Mouse (Mus musculus): Measurements from ENCODE around the gene 9930104L06Rik. TPM values are rescaled to one million over a fixed set of nuclear protein-coding genes. Genes with fewer than 3 reads are reported as not detected.
A peak's percentile ranks its signal among the peaks of the same experiment; 100 is the strongest.

The 9930104L06Rik gene
- polyA plus RNA-seq, 1 experiment from 2014 or later, result 17.4 TPM

- DNase-seq (ENCODE audit: low spot score), result peak; percentile 80
- Histone ChIP-seq H3K9me3 (replicated peaks) (no peaks in the 10 kb centered on the region), H3K4me1 (peaks cover 56% of the 10 kb centered on the region), H3K36me3 (no peaks in the 10 kb centered on the region), H3K27ac (replicated peaks) (peak overlapping the region; percentile 82), H3K4me3 (peak overlapping the region; percentile 7; the same call in 1 of the 2 replicates), H3K27me3 (ENCODE audit: low read depth, poor library complexity, severe bottlenecking) (no peaks in the 10 kb centered on the region; the same call in 1 of the 2 replicates)
- WGBS, result 5% methylated on average over 8 of the region's 8 CpGs
Observed at GRCm38 (mm10) chr4:124964912-124965599, 28.2 kb downstream of the 9930104L06Rik start.

- Histone ChIP-seq H3K4me3 (no peak overlapping the region), H3K27me3 (ENCODE audit: low read depth, poor library complexity, severe bottlenecking) (no peaks in the 10 kb centered on the region; the same call in 1 of the 2 replicates), H3K36me3 (no peaks in the 10 kb centered on the region), H3K27ac (replicated peaks) (peak overlapping the region; percentile 76), H3K4me1 (peaks cover 73% of the 10 kb centered on the region), H3K9me3 (replicated peaks) (no peaks in the 10 kb centered on the region)
- DNase-seq (ENCODE audit: low spot score), result no peak
- 67% methylated on average over 6 of the region's 6 CpGs for WGBS
Observed at GRCm38 (mm10) chr4:124968711-124969110, 31.9 kb downstream of the 9930104L06Rik start.

GRCm38 (mm10) chr4:124969219-124969848 is 32.5 kb downstream of the 9930104L06Rik start:
- H3K36me3 ChIP-seq, result no peaks in the 10 kb centered on the region
- H3K27me3 ChIP-seq (ENCODE audit: low read depth, poor library complexity, severe bottlenecking), result no peaks in the 10 kb centered on the region; the same call in 1 of the 2 replicates
- DNase-seq (ENCODE audit: low spot score), result no peak
- H3K4me3 ChIP-seq, result no peak overlapping the region
- H3K4me1 ChIP-seq, result peaks cover 73% of the 10 kb centered on the region
- 79% methylated on average over 7 of the region's 7 CpGs for WGBS
- peak overlapping the region; percentile 76 for H3K27ac ChIP-seq (replicated peaks)
- no peaks in the 10 kb centered on the region for H3K9me3 ChIP-seq (replicated peaks)

- peaks cover 65% of the 10 kb centered on the region for H3K4me1 ChIP-seq
Observed at GRCm38 (mm10) chr4:124970194-124970593, 33.3 kb downstream of the 9930104L06Rik start.

GRCm38 (mm10) chr4:124970677-124971076 is 33.8 kb downstream of the 9930104L06Rik start:
- Histone ChIP-seq H3K27me3 (ENCODE audit: low read depth, poor library complexity, severe bottlenecking) (no peaks in the 10 kb centered on the region; the same call in 1 of the 2 replicates), H3K27ac (replicated peaks) (peak overlapping the region; percentile 74)

More at GRCm38 (mm10) chr4:124970194-124970593, 33.3 kb downstream of the 9930104L06Rik start:
- H3K27me3 ChIP-seq (ENCODE audit: low read depth, poor library complexity, severe bottlenecking), result no peaks in the 10 kb centered on the region; the same call in 1 of the 2 replicates
- no peak for DNase-seq (ENCODE audit: low spot score)
- H3K36me3 ChIP-seq, result no peaks in the 10 kb centered on the region
- no peaks in the 10 kb centered on the region for H3K9me3 ChIP-seq (replicated peaks)
- WGBS, result 75% methylated on average over 11 of the region's 11 CpGs
- peak overlapping the region; percentile 74 for H3K27ac ChIP-seq (replicated peaks)
- no peak overlapping the region for H3K4me3 ChIP-seq

GRCm38 (mm10) chr4:124971094-124971493 is 34.2 kb downstream of the 9930104L06Rik start:
- no peak overlapping the region for H3K4me3 ChIP-seq
- no peak for DNase-seq (ENCODE audit: low spot score)
- H3K27me3 ChIP-seq (ENCODE audit: low read depth, poor library complexity, severe bottlenecking), result no peaks in the 10 kb centered on the region; the same call in 1 of the 2 replicates
- WGBS, result 88% methylated on average over 8 of the region's 8 CpGs
- H3K36me3 ChIP-seq, result no peaks in the 10 kb centered on the region
- peaks cover 58% of the 10 kb centered on the region for H3K4me1 ChIP-seq
- no peaks in the 10 kb centered on the region for H3K9me3 ChIP-seq (replicated peaks)
- H3K27ac ChIP-seq (replicated peaks), result peak overlapping the region; percentile 46; the same call in 1 of the 2 replicates

More at GRCm38 (mm10) chr4:124970677-124971076, 33.8 kb downstream of the 9930104L06Rik start:
- H3K4me3 ChIP-seq, result no peak overlapping the region
- H3K9me3 ChIP-seq (replicated peaks), result no peaks in the 10 kb centered on the region
- no peak for DNase-seq (ENCODE audit: low spot score)
- 50% methylated on average over 5 of the region's 5 CpGs for WGBS
- no peaks in the 10 kb centered on the region for H3K36me3 ChIP-seq
- peaks cover 62% of the 10 kb centered on the region for H3K4me1 ChIP-seq

GRCm38 (mm10) chr4:124972316-124972715 is 35.5 kb downstream of the 9930104L06Rik start:
- Histone ChIP-seq H3K4me1 (peaks cover 55% of the 10 kb centered on the region), H3K27ac (replicated peaks) (peak overlapping the region; percentile 23; the same call in 1 of the 2 replicates)
- DNase-seq (ENCODE audit: low spot score), result no peak

GRCm38 (mm10) chr4:124973296-124973695 is 36.4 kb downstream of the 9930104L06Rik start:
- H3K27me3 ChIP-seq (ENCODE audit: low read depth, poor library complexity, severe bottlenecking), result no peaks in the 10 kb centered on the region; the same call in 1 of the 2 replicates
- no peaks in the 10 kb centered on the region for H3K36me3 ChIP-seq
- H3K4me3 ChIP-seq, result no peak overlapping the region
- H3K4me1 ChIP-seq, result peaks cover 49% of the 10 kb centered on the region
- H3K27ac ChIP-seq (replicated peaks), result peak overlapping the region; percentile 23; the same call in 1 of the 2 replicates
- no peaks in the 10 kb centered on the region for H3K9me3 ChIP-seq (replicated peaks)
- 84% methylated on average over 2 of the region's 2 CpGs for WGBS
- DNase-seq (ENCODE audit: low spot score), result no peak

More at GRCm38 (mm10) chr4:124972316-124972715, 35.5 kb downstream of the 9930104L06Rik start:
- Histone ChIP-seq H3K36me3 (no peaks in the 10 kb centered on the region), H3K27me3 (ENCODE audit: low read depth, poor library complexity, severe bottlenecking) (no peaks in the 10 kb centered on the region; the same call in 1 of the 2 replicates), H3K4me3 (no peak overlapping the region), H3K9me3 (replicated peaks) (no peaks in the 10 kb centered on the region)
- 53% methylated on average over 9 of the region's 9 CpGs for WGBS

- DNase-seq (ENCODE audit: low spot score), result no peak
- Histone ChIP-seq H3K4me1 (peaks cover 19% of the 10 kb centered on the region), H3K9me3 (replicated peaks) (no peaks in the 10 kb centered on the region), H3K4me3 (no peak overlapping the region), H3K27ac (replicated peaks) (no peak overlapping the region), H3K36me3 (no peaks in the 10 kb centered on the region), H3K27me3 (ENCODE audit: low read depth, poor library complexity, severe bottlenecking) (peaks cover 27% of the 10 kb centered on the region)
- WGBS, result 50% methylated on average over 5 of the region's 5 CpGs
Observed at GRCm38 (mm10) chr4:124978201-124978600, 41.4 kb downstream of the 9930104L06Rik start.

GRCm38 (mm10) chr4:124983893-124984526 is 47.2 kb downstream of the 9930104L06Rik start:
- no peak overlapping the region for H3K27ac ChIP-seq (replicated peaks)
- WGBS, result 25% methylated on average over 9 of the region's 9 CpGs
- H3K9me3 ChIP-seq (replicated peaks), result no peaks in the 10 kb centered on the region
- H3K4me3 ChIP-seq, result no peak overlapping the region
- peaks cover 65% of the 10 kb centered on the region for H3K4me1 ChIP-seq
- H3K27me3 ChIP-seq (ENCODE audit: low read depth, poor library complexity, severe bottlenecking), result peaks cover 85% of the 10 kb centered on the region
- DNase-seq (ENCODE audit: low spot score), result no peak
- H3K36me3 ChIP-seq, result no peaks in the 10 kb centered on the region

- WGBS, result 12% methylated on average over 18 of the region's 18 CpGs
- no peak for DNase-seq (ENCODE audit: low spot score)
- peaks cover 70% of the 10 kb centered on the region for H3K4me1 ChIP-seq
- no peaks in the 10 kb centered on the region for H3K36me3 ChIP-seq
- H3K4me3 ChIP-seq, result peak overlapping the region; percentile 30
- peaks cover 89% of the 10 kb centered on the region for H3K27me3 ChIP-seq (ENCODE audit: low read depth, poor library complexity, severe bottlenecking)
- H3K27ac ChIP-seq (replicated peaks), result no peak overlapping the region
- H3K9me3 ChIP-seq (replicated peaks), result no peaks in the 10 kb centered on the region
Observed at GRCm38 (mm10) chr4:124984871-124985670, 48.2 kb downstream of the 9930104L06Rik start.
